Mouse (Mus musculus) liver, adult 2 months (tissue): ENCODE data around the gene Atp6v1e2. TPM values are rescaled to one million over a fixed set of nuclear protein-coding genes. Genes with fewer than 3 reads are reported as not detected.

ENCODE experiments used
- DNase-seq: peaks from one replicate; pipeline ENCODE4 v3.0.0-alpha.2; 2011; ENCODE audit warnings: low read depth, low spot score; ENCODE audit errors: extremely low read depth
- H3K27ac ChIP-seq: fragments of 200-500 bp; replicated peaks from 2 replicates; pipeline ENCODE4 v1.5.1; 2012; ENCODE audit warnings: low read depth, mild to moderate bottlenecking, control low read depth, inconsistent platforms, low read length; ENCODE audit not compliant: insufficient read depth
- H3K27me3 ChIP-seq: fragments of 200-500 bp; 2 replicates; pipeline ENCODE4 v1.6.1; 2012; ENCODE audit warnings: mild to moderate bottlenecking, moderate library complexity, low read length, inconsistent platforms; ENCODE audit not compliant: control insufficient read depth, insufficient read depth
- H3K36me3 ChIP-seq: fragments of 200-500 bp; 2 replicates; pipeline ENCODE4 v1.6.1; 2012; ENCODE audit warnings: low read length, inconsistent platforms; ENCODE audit not compliant: control insufficient read depth, insufficient read depth
- H3K4me1 ChIP-seq: fragments of 200-500 bp; 2 replicates; pipeline ENCODE4 v1.6.1; 2011; ENCODE audit warnings: low read length; ENCODE audit not compliant: control insufficient read depth, insufficient read depth
- H3K4me3 ChIP-seq: fragments of 200-500 bp; 2 replicates; pipeline ENCODE4 v1.5.1; 2011; ENCODE audit warnings: low read depth, mild to moderate bottlenecking, control low read depth, low read length, moderate library complexity; ENCODE audit not compliant: insufficient read depth
- H3K79me2 ChIP-seq: fragments of 200-500 bp; 2 replicates; pipeline ENCODE4 v1.6.1; 2012; ENCODE audit warnings: inconsistent platforms, mild to moderate bottlenecking, low read length, moderate library complexity; ENCODE audit not compliant: control insufficient read depth, insufficient read depth
- H3K9ac ChIP-seq: fragments of 200-500 bp; 2 replicates; pipeline ENCODE4 v1.6.1; 2012; ENCODE audit warnings: low read depth, mild to moderate bottlenecking, control low read depth, inconsistent platforms, low read length
- CTCF ChIP-seq: fragments of 200-500 bp; IDR thresholded peaks from 2 replicates; pipeline ENCODE4 v1.5.1; 2011; ENCODE audit warnings: low read depth, low read length, control low read depth
- POLR2A ChIP-seq: fragments of 200-500 bp; IDR thresholded peaks from 2 replicates; pipeline ENCODE4 v1.6.1; 2011; ENCODE audit warnings: low read length, control low read depth; ENCODE audit not compliant: insufficient read depth; ENCODE audit errors: extremely low read depth
- WGBS: fragments of 180-500 bp; shearing (Covaris S2); methylation state at CpG from one replicate; pipeline ENCODE4 v1.1.7; 2018; 5-methylcytosine and 5-hydroxymethylcytosine counted together
- polyA plus RNA-seq: library from polyadenylated mRNA; depleted of rRNA; stranded (reverse); fragments of >200 nt; gene quantifications from 2 replicates; pipeline ENCODE4 v1.2.3, GENCODE M21; 2012
- total RNA-seq: library from RNA; depleted of rRNA; stranded (reverse); fragments of >200 nt; gene quantifications from 2 replicates; pipeline ENCODE4 v1.2.3, GENCODE M21; 2014

The Atp6v1e2 gene
- total and polyA plus RNA-seq, 2 experiments, result not detected

GRCm38 (mm10) chr17:86937497-86938155, 10.1 kb downstream of the Atp6v1e2 start:
- Histone ChIP-seq H3K27ac (no peak overlapping the region), H3K36me3 (no peaks in the 10 kb centered on the region), H3K27me3 (no peaks in the 10 kb centered on the region), H3K4me3 (peak overlapping the region; percentile 30), H3K4me1 (peaks cover 2% of the 10 kb centered on the region; the same call in 1 of the 2 replicates), H3K79me2 (no peaks in the 10 kb centered on the region), H3K9ac (no peak overlapping the region)
- peak; percentile 71 for DNase-seq
- 5% methylated on average over 20 of the region's 20 CpGs for WGBS
- TF ChIP-seq POLR2A, result no peak
- TF ChIP-seq CTCF, result no peak

DNA sequence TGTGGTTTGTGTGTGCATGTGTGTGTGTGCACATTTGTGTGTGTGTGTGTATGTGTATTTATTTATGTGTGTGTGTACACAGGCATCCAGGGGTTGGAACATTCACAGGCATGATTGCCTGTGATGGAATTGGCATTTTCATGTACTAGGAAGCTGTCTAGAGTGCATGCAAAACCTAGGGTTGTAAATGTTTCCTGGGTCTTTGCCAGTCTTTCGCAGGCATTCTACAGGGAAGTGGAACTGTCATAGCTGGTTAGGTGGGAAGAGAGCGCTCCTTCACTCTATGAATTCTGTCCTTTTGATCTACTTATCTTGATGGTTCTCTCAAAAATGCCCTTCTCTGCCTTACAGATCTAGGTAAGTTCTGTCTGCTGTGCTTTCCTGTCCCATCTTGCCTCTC, 10.6 kb downstream of the Atp6v1e2 start:
- Histone ChIP-seq H3K36me3 (no peaks in the 10 kb centered on the region), H3K27me3 (0 out of 2 replicates have a peak, but pooled peaks cover 2% of the 10 kb centered on the region), H3K4me1 (peaks cover 2% of the 10 kb centered on the region; the same call in 1 of the 2 replicates), H3K9ac (no peak overlapping the region), H3K79me2 (no peaks in the 10 kb centered on the region), H3K4me3 (no peak overlapping the region), H3K27ac (no peak overlapping the region)
- TF ChIP-seq CTCF (no peak), POLR2A (no peak)
- no peak for DNase-seq
- 76% methylated on average over 2 of the region's 2 CpGs for WGBS

DNA sequence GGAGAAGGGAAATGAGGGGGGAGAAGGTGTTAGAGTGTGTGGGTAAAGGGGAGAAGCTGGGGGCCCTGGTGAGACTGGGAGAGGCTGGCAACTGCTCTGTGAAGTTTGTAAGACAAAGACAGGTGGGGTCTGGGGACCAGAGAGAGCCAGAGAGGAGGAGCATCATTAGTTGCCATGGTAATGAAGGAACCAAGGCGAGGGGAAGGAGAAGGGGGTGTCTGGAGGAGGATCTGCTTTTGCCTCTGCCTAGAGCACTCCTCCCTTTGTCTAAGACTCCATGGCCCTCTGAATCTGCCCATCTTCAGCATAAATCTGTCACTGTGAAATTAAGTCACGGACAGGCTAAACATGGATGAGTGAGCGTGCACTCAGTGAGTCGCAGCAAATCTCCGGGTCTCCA, 14.8 kb downstream of the Atp6v1e2 start:
- no peaks in the 10 kb centered on the region for H3K36me3 ChIP-seq
- H3K27me3 ChIP-seq, result 0 out of 2 replicates have a peak, but pooled peaks cover 2% of the 10 kb centered on the region
- no peak overlapping the region for H3K9ac ChIP-seq
- no peak overlapping the region for H3K27ac ChIP-seq
- H3K4me3 ChIP-seq, result no peak overlapping the region
- no peaks in the 10 kb centered on the region for H3K79me2 ChIP-seq
- H3K4me1 ChIP-seq, result peaks cover under 1% of the 10 kb centered on the region; the same call in 1 of the 2 replicates
- no peak for TF ChIP-seq CTCF
- TF ChIP-seq POLR2A, result no peak
- DNase-seq, result no peak
- 66% methylated on average over 5 of the region's 5 CpGs for WGBS

GRCm38 (mm10) chr17:86929981-86930380, 17.7 kb downstream of the Atp6v1e2 start:
- TF ChIP-seq POLR2A, result no peak
- no peak for TF ChIP-seq CTCF
- Histone ChIP-seq H3K27ac (no peak overlapping the region), H3K36me3 (no peaks in the 10 kb centered on the region), H3K27me3 (0 out of 2 replicates have a peak, but pooled peaks cover 2% of the 10 kb centered on the region), H3K4me3 (no peak overlapping the region), H3K9ac (no peak overlapping the region), H3K79me2 (no peaks in the 10 kb centered on the region), H3K4me1 (no peaks in the 10 kb centered on the region)
- DNase-seq, result no peak

- no peak overlapping the region for H3K9ac ChIP-seq
- no peaks in the 10 kb centered on the region for H3K36me3 ChIP-seq
- no peak overlapping the region for H3K4me3 ChIP-seq
- 80% methylated on average over 6 of the region's 6 CpGs for WGBS
- H3K79me2 ChIP-seq, result no peaks in the 10 kb centered on the region
- H3K27me3 ChIP-seq, result 0 out of 2 replicates have a peak, but pooled peaks cover 2% of the 10 kb centered on the region
- H3K4me1 ChIP-seq, result no peaks in the 10 kb centered on the region
- TF ChIP-seq POLR2A (no peak), CTCF (no peak)
- no peak overlapping the region for H3K27ac ChIP-seq
- no peak for DNase-seq
Measured at GRCm38 (mm10) chr17:86929355-86929754, 18.3 kb downstream of the Atp6v1e2 start.

DNA sequence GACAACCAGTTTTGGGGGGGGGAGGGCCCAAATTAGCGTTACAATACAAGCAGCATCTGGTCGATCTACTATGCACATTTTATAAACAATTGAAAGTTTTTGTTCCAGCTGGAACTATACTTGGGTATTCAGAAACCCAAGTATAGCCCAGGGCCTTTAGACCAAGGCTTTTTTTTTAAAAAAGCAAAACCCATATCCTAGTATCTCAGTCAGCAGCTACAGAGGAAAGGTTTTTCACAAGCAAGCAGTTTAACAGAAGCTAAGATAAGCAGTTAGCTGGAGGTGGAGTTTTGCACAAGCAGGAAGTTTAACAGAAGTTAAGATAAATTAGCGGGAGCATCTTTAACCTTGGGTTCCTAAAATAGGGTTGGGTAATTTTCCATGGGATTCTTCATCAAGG, 20.9 kb downstream of the Atp6v1e2 start:
- 90% methylated on average over 3 of the region's 3 CpGs for WGBS

More for the DNA sequence above, 20.9 kb downstream of the Atp6v1e2 start:
- Histone ChIP-seq H3K27ac (no peak overlapping the region), H3K36me3 (no peaks in the 10 kb centered on the region), H3K79me2 (no peaks in the 10 kb centered on the region), H3K9ac (no peak overlapping the region), H3K4me1 (no peaks in the 10 kb centered on the region), H3K27me3 (no peaks in the 10 kb centered on the region), H3K4me3 (no peak overlapping the region)
- no peak for DNase-seq
- TF ChIP-seq CTCF, result no peak
- no peak for TF ChIP-seq POLR2A
